Mouse (Mus musculus) NIH3T3 (cell line): ENCODE measurements around the gene Dync1li2.

Source experiments
- DNase-seq: peaks from one replicate; pipeline ENCODE4 v3.0.0-alpha.2; 2012; ENCODE audit warnings: low read depth

Dync1li2 gene

DNA sequence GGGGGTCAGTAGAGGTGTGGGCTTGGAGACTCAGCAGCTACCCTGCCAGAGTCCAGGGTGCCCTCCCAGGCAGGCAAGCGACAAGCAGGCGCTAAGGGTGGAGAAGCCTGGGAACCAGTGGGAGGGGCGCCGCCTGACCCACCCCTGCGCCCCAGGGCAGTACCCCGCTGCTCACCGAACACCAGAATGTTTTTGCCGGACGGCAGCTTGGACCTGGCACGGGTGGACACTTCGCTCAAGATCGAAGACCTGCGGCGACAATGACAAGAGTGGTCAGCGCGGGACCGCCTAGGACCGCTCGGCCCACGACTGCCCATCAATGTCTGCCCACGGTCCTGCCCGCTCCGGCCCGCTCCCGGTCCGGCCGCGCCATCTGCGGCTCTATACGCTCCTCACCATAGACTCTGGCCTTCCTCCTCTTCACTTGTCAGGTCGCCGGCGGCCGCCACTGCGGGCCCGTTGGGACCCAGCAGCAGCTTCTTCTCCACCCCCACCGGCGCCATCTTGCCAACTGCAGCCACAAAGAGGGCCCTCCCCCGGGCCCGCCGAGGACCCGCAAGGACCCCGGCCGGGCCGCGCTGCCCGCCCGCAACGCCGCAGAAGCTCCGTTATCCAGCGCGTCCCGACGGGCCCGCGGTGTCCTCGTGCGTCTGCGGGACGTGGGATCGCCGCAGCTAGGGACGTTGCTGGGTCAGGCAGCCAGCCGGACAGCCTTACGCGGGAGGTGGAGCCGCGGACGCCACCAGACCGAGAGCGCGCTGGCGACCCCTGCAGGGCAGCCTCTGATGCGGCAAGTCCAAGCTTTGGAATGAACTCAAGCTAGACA is at the start of gene Dync1li2:
TSS of gene Dync1li2 (minus strand) at position 749 of the 826 bp plus-strand sequence.
- peak; percentile 96 for DNase-seq

DNA sequence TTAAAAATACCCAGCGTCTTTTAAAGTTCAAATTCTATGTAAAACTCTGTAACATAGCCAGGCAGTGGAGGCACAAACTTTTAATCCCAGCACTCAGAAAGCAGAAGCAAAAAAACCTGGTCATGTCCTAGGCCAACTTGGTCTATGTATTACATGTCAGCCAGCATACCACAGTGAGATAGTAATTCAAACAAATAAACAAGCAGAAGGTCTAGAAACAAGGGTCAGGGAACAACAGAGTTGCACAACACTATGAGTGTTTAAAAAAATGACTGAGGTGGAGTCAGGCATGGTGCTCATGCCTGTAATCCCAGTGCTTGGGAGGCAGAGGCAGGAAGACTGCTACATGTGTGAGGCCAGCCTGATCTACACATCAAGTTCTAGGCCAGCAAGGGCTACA is 36.2 kb upstream of the Dync1li2 start:
- DNase-seq = no peak

DNA sequence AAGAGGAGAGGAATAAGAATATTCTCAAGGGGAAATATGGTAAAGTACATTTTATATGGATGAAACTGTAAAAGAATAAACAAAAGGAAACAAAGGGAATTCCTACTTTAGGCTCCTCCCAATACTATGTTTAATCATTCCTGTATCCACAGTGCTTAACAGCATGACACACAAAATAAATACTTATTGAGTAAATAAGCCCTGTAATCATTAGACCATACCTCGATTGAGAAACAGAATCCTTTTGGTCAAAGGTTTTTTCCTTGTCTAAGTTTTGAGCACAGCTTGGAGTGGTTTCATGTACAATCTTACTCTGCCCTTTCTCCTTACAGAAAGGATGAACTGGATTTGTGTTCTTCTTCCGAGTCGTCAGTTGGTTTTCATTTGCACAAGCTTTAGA is 29.6 kb upstream of the Dync1li2 start:
- no peak for DNase-seq

DNA sequence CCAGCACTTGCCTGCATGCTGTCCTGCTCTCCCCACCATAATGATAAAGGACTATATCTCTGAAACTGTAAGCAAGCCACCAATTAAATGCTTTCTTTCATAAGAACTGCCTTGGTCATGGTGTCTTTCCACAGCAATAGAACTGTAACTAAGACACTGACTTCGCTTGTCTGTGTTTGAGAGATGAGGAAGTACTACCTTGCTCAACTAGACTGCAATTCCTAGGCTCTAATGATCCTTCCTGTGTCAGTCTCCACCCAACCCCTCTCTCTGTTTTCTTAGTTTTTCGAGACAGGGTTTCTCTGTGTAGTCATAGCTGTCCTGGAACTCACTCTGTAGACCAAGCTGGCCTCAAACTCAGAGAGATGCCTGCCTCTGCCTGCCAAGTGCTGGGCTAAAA is 24.6 kb upstream of the Dync1li2 start:
- DNase-seq = no peak

DNA sequence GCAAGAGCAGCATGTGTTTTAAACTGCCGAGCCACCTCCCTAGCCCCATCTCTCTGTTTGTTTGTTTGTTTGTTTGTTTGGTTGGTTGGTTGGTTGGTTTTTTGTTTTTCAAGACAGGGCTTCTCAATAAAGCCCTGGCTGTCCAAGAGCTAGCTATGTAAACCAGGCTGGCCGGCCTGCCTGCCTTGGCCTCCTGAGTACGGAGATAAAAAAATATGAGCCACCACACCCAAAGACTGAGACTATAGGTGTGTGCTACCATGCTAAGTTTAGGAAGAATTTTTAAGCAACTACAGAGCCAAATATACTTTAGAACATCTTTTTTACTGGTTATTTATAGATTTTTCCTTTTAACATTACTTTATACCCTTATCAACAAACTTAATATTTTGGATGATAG is 9.3 kb upstream of the Dync1li2 start:
- no peak for DNase-seq

DNA sequence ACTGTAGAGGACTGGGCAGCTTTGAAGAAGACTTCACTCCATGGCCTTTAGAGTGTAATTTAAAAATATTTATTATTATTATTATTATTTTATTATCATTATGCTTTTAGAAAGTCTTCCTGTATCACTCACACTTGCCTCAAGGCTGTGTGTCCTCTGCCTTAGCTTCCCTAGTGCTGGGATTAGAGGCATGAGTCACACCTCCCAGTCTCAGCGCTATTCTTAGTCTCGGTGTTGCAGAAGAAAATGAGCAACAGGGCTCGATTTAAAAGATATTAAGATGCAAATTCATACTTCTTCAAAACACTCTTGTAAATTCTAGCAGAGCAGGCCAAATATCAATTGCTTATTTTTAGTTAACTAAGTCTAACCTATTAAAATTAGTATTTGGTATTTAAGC is 5.9 kb upstream of the Dync1li2 start:
- peak; percentile 61 for DNase-seq

DNA sequence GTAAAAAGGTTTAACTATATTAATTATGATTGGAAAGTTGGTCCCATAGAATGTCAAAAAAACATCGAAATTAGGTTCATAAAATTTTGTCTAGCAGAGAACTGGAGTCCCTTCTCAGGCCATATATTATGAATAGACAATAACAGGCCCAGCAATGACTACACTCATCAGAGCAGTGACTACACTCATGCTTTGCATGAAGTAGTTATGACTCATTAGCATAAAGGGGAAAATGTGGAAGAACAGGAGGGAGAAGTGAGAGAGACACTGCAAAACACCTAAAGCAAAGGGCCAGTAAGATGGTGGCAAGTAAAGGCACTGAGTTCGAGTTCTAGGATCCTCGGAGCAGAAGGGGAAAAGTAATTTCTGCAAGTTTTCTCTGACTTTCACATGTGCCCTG is 3.2 kb upstream of the Dync1li2 start:
- no peak for DNase-seq

DNA sequence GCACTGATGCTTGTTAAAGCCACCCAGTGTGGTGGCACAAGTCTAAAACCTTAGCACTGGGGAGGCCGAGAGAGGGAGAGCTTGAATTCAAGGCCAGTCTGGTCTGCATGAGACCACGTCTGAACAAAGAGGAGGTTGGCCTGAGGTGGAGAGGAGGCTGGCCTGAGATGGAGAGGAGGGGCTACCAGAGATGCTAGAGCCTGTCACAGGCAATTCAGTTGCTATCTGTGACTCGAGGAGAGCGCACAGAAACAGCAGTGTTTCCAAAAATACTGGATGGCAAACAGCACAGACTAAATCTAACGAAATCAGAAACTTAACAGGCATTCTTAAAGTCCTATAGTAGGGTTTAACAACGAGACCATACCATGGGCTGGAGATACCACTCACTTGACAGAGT is 2.4 kb upstream of the Dync1li2 start:
- DNase-seq = no peak

DNA sequence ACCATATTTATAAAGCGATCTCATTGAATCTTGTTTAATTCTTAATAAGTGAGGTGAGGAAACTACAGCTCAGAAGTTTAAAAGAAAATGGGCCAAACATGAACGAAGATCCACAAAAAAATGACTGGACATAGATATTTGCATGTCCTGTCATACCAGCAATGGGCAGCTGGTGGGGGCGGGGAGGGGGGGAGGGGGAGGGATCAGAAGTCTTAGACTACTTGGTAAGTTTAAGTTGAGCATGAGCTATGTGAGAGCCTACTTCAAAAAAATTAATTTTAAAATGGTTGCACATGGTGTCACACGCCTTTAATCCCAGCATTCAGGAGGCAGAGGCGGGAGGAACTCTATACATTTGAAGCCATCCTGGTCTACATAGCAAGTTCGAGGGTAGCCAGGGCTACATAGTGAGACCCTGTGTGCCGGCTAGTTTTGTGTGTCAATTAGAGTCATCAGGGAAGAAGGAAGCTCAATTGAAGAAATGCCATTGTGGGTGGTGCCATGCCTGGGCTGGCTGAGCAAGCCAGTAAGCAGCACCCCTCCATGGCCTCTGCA is 355 bp upstream of the Dync1li2 start:
- DNase-seq = no peak

DNA sequence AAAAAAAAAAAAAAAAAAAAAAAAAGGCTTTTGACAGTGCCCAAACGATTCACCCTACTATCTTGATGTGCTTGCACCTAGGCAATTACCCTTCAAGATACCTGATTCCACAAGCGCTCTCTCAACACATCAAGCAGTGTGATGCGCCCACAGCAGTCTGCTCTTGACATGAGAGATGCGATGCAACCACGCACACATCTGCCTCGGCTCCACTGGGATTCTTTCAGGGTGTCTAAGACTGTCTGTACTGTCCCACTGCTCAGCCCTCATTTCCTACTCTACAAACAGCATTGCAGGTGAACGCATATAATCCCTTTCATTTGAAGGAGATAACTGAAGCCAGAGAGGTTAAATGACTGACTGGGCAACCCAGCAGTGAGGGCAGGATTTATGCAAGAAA is 1.2 kb downstream of the Dync1li2 start:
- DNase-seq = no peak

DNA sequence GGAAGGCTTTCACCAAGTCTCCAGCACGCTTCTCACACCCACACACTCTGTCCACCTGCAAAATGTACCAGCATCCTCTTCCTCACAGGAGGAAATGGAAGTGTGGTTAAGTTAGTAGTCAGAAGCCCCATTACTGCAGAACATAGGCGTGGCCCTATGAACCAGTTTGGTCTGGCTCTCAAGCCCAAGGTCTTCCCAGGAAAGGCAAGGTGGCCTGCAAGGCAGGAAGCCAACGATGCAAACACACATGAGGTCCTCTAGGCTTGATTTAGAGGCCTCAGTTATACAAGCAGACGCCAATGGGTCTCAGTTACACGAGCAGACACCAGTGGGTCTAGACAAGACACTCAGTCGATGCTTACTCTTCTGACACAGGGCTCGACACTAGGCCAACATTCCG is 3.4 kb downstream of the Dync1li2 start:
- no peak for DNase-seq

DNA sequence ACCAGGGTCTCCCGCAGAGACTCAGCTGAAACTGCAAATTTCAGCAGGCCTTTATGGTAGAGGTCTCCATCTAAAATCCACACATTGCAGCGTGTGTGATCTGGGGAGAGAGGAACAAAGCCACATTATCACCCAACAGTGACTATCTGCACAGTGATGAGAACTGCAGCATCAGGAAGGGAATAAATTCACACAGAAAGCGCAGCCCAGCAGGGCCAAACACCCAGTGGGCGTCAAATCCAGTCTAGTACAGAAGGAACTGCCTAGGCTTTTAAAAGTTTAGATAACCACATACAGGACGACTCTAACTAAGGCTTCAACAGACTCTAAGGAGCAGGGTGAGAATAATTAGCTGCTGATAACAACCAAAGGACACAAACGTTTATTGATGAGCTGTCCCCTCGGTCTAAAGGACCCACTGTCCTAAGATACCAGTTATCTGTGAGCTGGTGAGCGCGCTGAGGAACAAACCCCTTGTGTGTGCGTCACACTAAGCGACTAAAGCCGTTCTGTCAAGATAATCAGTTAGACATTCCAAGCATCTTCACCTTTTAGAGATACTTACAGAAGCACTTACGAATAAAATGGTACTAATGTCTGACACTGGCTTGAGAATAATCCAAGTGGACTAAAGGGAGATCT is 5.2 kb downstream of the Dync1li2 start:
- DNase-seq = no peak

DNA sequence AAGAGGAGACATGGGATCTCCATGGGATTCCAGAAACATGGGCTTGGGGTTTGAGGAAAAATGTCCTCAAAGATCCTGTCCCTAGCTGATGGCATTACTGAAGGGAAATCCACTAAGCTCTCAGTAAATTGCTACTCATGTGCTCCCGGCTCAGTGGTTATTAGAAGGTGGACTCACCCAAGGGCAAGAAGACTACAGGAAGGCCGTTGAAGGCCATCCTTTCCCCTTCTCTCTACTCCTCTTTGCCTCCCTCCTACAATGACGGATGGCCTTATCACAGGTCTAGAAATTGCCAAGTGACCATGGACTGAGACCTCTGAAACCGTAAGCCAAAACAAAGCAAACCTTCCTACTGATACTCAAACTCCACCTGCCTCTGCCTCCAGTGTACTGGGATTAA is 6.3 kb downstream of the Dync1li2 start:
- no peak for DNase-seq

DNA sequence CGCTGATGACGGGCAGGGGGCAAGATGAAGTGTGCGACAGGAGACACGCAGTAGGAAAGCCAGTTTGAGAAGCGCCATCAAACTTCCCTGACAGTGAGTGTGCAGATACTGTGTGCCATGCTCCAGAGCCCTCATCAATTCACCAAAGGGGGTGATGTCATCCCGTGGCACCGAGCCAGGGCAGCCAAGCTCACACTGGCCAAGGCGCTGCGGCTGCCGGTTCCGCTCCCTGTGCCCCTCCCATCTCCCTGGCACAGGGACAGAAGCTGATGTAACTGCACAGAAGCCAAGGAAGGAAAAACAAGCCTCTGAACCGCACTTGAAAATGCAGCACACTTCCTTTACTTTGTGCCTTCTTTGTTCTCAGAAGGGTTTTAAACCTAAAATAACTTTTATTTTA is 6.8 kb downstream of the Dync1li2 start:
- peak; percentile 97 for DNase-seq

DNA sequence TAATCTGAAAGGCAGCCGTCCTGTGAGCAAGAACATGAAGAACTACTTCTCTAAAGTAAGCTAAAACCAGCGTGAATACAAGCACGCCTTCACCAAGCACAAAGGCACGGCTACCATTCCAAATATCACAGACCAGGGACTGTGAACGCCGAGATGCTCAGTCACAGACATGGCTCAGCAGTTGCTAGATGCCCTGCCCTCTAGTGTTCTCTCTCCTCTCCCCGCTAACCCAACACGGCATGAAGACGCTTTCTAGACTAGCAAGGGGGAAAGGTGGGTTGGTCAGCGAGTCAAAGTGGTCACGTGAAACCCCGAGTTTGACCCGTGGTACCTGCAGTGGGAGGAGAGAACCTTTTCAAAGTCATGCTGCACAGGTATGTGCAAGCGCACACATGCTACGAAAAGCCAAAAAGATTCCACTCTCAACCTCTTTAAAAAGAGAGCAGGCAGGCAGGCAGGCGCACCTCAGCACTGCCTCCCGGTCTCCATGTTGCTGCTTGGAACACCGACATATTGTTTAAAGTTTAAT is 8.0 kb downstream of the Dync1li2 start:
- DNase-seq = no peak

DNA sequence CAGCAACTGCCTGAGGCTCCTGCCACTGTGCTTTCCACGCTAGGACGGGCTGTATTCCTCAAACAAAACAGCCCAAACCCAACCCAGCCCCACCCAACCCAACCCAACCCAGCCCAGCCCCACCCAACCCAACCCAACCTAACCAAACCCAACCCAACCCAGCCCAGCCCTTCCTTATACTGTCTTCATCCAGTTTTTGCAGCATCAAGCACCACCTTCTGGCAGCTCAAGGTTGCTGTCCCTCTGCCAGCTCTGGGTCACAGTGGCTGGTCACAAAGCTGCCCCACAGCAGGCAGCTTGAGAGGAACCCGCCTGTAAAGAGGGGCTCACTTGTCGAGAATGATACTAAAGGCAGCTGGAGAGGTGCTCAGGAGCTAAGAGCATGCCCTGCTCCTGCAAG is 8.6 kb downstream of the Dync1li2 start:
- no peak for DNase-seq

DNA sequence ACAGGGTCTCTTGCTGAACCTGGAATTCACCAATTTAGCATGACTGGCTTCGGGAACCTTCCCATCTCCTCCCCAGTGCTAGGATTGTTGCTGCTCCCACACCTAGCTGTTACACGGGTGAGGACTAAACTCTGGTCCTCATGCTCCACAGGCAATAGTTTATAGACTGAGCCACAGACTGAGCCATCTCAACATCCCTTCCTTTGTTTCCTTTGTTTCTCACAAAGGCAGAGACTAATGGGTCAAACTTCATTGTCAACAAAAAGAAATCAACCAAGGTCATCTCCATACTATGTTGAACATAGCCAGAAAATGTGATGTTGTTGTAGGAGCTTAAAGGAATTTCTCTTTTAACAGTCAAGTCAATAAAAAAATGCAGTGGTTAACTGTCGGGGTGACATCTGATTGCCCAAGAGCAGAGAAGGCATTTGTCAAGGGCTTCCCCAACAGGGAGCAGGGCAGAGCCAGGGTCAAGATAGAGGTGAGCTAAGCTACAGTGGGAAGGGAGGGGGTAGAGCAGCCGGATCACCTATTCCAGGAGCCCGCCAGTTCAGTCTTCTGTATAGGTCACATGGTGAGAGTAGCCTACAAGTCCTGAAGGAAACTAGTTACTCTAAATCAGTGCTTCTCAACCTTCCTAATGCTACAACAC is 9.5 kb downstream of the Dync1li2 start:
- no peak for DNase-seq

DNA sequence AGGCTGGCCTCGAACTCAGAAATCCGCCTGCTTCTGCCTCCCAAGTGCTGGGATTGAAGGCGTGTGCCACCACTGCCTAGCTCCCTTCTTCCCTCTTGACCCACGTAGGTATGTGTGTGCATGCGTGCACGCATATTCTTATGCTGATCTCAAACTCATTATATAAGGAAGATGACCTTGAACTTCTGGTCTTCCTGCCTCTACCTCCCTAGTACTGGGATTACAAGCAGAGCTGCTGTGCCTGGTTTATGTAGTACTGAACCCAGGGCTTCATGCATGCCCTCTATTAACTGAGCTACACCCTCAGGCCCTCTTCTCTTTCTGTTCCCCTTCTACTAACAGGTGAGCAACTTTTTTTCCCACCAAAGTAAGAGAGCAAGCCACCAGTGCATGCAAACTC is 10.2 kb downstream of the Dync1li2 start:
- DNase-seq = no peak

DNA sequence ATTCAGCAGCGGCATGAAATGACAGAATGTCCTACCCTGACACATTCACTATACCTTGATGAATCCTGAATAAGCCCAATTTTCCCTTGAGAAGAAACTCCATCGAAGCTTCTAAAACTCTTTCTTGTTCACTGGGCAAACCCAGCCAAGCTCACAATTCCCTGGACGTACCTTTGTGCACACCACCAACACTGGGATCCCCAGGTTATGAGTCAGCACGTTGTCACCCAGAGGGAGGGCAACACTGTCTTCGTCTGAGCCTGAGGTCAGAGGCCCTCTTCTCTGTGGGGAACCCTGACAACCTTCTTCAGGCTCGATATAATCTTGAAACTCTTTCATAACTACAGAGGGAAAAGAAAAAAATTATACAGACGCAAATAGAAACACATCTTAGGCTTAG is 12.6 kb downstream of the Dync1li2 start:
- no peak for DNase-seq

DNA sequence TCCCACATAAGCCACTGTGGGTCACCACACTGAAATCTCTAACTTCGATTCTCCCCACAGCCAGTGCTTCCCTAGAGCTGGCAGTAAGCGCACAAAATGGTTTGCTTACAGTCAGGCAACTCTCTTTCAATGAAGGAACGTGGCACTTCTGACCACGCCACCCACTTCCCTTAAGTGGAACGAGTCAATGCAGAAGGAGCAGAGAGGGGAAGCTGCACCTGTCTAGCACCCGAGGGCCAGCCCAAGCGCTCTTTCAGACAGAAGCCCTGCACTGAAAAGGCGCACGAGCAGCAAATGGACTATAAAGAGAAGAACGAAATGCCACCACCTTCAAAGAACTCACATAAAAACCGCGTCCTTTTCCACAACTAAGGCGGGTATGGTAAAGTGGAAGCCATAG is 15.1 kb downstream of the Dync1li2 start:
- no peak for DNase-seq

DNA sequence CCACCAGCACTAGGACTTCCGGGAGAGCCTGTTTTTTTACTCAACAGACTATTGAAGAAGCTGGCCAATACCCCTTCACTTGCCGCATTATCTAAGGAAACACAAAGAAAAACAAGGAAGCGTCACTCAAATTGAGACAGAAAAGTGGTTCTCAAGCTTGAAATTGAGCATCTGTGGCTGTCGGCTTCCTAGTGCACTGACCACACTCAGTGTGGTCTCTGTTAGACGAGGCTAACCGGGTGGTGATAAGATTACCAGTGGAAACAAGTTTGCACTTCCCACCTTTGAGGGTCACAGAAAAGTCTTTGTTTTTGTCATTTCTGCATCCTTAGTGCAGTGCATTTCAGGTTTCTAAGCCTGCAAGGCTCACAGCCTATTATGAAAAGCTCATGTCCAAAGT is 20.5 kb downstream of the Dync1li2 start:
- no peak for DNase-seq

DNA sequence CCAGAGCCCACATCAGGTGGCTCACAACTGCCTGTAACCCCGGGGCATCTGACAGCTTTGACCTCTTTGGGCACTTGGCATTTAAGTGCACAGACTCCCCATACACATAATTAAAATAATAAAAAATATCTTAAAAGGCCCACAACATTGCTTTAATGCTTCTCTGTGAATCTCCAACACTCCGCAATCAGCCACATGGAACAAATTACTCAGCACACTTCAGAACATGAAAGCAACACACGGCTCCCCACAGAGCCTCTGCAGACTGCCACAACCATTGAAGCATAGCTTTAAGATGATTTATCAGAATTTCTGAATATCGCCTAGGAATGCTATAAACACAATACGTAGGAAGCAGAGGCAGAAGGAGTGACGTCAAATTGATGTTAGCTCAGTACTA is 26.8 kb downstream of the Dync1li2 start:
- no peak for DNase-seq

DNA sequence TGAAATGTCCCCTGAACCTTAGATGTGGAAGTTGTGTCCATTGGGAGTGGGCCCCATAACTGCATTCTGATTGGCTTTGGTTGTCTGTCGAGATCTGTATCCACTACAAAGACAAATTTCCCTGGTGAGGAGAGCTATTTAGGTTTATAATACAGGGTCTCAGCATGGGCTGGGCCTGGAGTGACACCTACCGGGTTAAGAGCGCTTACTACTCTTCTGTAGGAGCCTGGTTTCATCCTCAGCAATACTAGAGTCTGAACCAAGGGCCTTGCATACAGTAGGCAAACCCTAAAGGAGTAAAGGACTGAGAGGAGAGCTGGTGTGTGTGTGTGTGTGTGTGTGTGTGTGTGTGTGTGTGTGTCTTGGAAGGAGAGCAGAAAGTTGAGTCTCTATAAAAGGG is 28.6 kb downstream of the Dync1li2 start:
- DNase-seq = no peak
